17 mouse cellular contexts compared by ENCODE assay signal in the genomic region with DNA sequence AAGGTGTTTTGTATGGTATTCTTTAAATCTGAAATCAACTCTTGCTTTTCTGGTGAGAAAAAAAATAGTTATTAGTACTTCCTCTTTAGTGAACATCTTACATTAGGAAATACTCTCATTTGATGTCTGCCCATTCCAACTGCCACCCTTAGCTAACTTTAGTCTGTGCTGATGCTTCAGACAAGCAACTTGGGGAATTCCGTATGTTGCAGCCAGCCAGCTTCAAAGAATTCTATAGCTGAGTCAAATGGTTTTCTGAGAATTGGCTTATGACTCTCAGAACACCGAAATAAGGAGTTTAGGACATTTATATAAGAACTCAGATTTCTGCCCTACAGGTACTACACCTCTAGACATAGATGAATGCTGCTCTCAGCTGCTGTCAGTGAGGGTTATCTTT.
"Had no signal": no experiment of that assay in that cellular context is flagged by ENCODE, and none has a peak within 500 bp of the region (broad histone marks: within the 10 kb centered on the region; RNA-seq: fewer than 3 reads in every experiment).

No protein-coding gene starts in this region.

- H3K36me3 ChIP-seq: kidney, embryonic 15.5 days; neural tube, embryonic 13.5 days had no signal

- H3K27ac ChIP-seq: kidney, embryonic 15.5 days; liver, embryonic 14.5 days; macrophage; neural tube, embryonic 13.5 days had no signal

- H3K4me2 ChIP-seq: kidney, embryonic 15.5 days; lung, embryonic 14.5 days; midbrain, embryonic 11.5 days; neural tube, embryonic 13.5 days had no signal

- DNase-seq: kidney, adult 8-10 months; kidney, postnatal 10 days; kidney, postnatal 36 days; liver, postnatal 0 days; lung, embryonic 14.5 days; midbrain, embryonic 14.5 days; retina, postnatal 1 day; right cerebral cortex, postnatal 25 days; thymus, adult 18-20 months; thymus, postnatal 36 days had no signal

- H3K9me3 ChIP-seq: kidney, embryonic 15.5 days; neural tube, embryonic 13.5 days had no signal

- H3K27me3 ChIP-seq: kidney, embryonic 15.5 days; neural tube, embryonic 13.5 days had no signal

- H3K4me1 ChIP-seq: kidney, embryonic 15.5 days; neural tube, embryonic 13.5 days had no signal

- H3K9ac ChIP-seq: kidney, embryonic 15.5 days; liver, embryonic 14.5 days; liver, postnatal 0 days; lung, embryonic 14.5 days; neural tube, embryonic 13.5 days had no signal

- ATAC-seq: liver, postnatal 0 days; lung, postnatal 0 days had no signal

- H3K4me3 ChIP-seq: kidney, embryonic 15.5 days; myocyte; neural tube, embryonic 13.5 days had no signal
